Mouse (Mus musculus): ENCODE measurements around the gene Psmb2. TPM values are rescaled to one million over a fixed set of nuclear protein-coding genes. Genes with fewer than 3 reads are reported as not detected.

The Psmb2 gene
- polyA plus RNA-seq, 1 experiment from 2014 or later, result 487 TPM

DNA sequence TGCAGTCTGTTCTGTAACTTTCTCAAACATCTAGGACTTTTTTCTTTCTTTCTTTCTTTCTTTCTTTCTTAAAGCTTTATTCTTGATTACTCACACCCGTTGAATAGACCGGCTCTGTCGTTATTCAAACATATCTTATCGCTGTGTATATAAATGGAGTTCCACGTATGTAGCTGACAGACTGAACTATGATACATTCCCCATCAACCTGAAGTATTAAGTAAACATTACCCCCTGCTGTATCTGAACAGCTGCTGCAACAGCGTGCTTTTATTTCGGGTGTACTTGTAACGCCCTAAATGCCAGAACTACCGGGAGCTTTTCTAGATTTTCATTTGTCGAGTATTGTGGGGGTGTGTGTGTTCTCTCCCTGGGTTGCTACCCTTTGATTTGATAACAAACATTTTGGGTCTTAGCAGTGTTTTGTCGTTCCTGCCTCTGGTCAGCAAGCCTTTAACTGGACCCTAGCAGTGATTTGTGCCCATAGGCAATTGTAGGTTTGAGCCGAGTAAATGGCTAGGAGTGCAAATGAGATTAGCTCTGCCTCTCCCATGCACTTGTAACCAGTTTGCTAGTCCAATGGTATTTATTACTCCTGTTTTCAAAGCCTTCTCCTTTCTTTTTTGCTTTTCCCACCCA, 77.4 kb downstream of the Psmb2 start:
- ATAC-seq (ENCODE audit: borderline replicate concordance, extremely low read depth, low FRiP score, low TSS enrichment), result no peak
- Histone ChIP-seq H3K4me2 (peak overlapping the region; percentile 96), H3K36me3 (0 out of 2 replicates have a peak, but pooled peaks cover 6% of the 10 kb centered on the region), H3K4me3 (peak overlapping the region; percentile 72), H3K9me3 (no peaks in the 10 kb centered on the region), H3K27ac (peak overlapping the region; percentile 98), H3K4me1 (peaks cover 47% of the 10 kb centered on the region), H3K27me3 (no peaks in the 10 kb centered on the region), H3K9ac (no peak overlapping the region)
- WGBS, result 19% methylated on average over 12 of the region's 12 CpGs

DNA sequence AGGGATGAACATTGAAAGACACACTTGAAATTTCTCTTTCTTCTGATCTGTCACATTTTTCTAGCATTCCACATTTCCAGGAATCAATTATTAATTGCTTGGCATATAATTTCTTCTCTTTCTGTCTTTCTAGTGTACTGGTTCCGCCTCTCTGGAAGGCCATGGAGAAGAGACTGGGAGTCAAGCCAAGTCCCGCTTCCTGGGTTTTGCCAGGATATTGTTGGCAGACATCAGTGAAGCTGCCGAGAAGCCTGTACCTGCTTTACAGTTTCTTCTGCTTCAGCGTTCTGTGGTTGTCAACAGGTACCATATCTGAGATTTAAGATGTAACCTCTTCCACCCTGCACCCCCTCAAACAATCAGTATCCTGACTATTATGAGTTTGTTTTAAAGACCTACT, 79.3 kb downstream of the Psmb2 start:
- Histone ChIP-seq H3K27me3 (no peaks in the 10 kb centered on the region), H3K36me3 (peaks cover 12% of the 10 kb centered on the region; the same call in 1 of the 2 replicates), H3K9me3 (no peaks in the 10 kb centered on the region), H3K4me1 (peaks cover 29% of the 10 kb centered on the region), H3K4me3 (no peak overlapping the region), H3K27ac (no peak overlapping the region), H3K9ac (no peak overlapping the region), H3K4me2 (no peak overlapping the region)
- 52% methylated on average over 4 of the region's 4 CpGs for WGBS
- ATAC-seq (ENCODE audit: borderline replicate concordance, extremely low read depth, low FRiP score, low TSS enrichment), result no peak

- 68% methylated on average over 5 of the region's 5 CpGs for WGBS
- no peak for ATAC-seq (ENCODE audit: borderline replicate concordance, extremely low read depth, low FRiP score, low TSS enrichment)
- no peak overlapping the region for H3K27ac ChIP-seq
- no peaks in the 10 kb centered on the region for H3K27me3 ChIP-seq
- no peak overlapping the region for H3K4me2 ChIP-seq
- H3K9me3 ChIP-seq, result no peaks in the 10 kb centered on the region
- no peak overlapping the region for H3K4me3 ChIP-seq
- no peak overlapping the region for H3K9ac ChIP-seq
- peaks cover 12% of the 10 kb centered on the region; the same call in 1 of the 2 replicates for H3K36me3 ChIP-seq
- H3K4me1 ChIP-seq, result peaks cover 20% of the 10 kb centered on the region
These were observed 80.9 kb downstream of the Psmb2 start for GRCm38 (mm10) chr4:126758299-126758698.

Other genes starting within 250 kb of the Psmb2 start
- gene Ago3, start 248.1 kb upstream of the Psmb2 start, polyA plus RNA-seq (2015; fragmentation: Nextera tagmentation; extraction: Ambion mirVana), result 12.3 and 16.2 TPM in 2 replicates
- 6.0 and 6.7 TPM in 2 replicates for gene Ago1, start 209.0 kb upstream of the Psmb2 start, polyA plus RNA-seq (2015; fragmentation: Nextera tagmentation; extraction: Ambion mirVana)
- gene Ago4, start 144.2 kb upstream of the Psmb2 start, polyA plus RNA-seq (2015; fragmentation: Nextera tagmentation; extraction: Ambion mirVana), result 3.5 and 3.7 TPM in 2 replicates
- 41.1 TPM in 2 replicates for gene Clspn, start 120.7 kb upstream of the Psmb2 start, polyA plus RNA-seq (2015; fragmentation: Nextera tagmentation; extraction: Ambion mirVana)
- 2.1 and 2.3 TPM in 2 replicates for gene 5730409E04Rik, start 67.8 kb upstream of the Psmb2 start, polyA plus RNA-seq (2015; fragmentation: Nextera tagmentation; extraction: Ambion mirVana)
- 0.08 and 0.09 TPM in 2 replicates for gene Tfap2e, start 58.6 kb downstream of the Psmb2 start, polyA plus RNA-seq (2015; fragmentation: Nextera tagmentation; extraction: Ambion mirVana)
- 26.0 and 28.2 TPM in 2 replicates for gene Ncdn, start 75.8 kb downstream of the Psmb2 start, polyA plus RNA-seq (2015; fragmentation: Nextera tagmentation; extraction: Ambion mirVana)
- gene AU040320, start 75.9 kb downstream of the Psmb2 start, polyA plus RNA-seq (2015; fragmentation: Nextera tagmentation; extraction: Ambion mirVana), result 22.0 and 22.3 TPM in 2 replicates